Mouse (Mus musculus) layer of hippocampus, adult 18-20 months (tissue): Measurements from ENCODE around the gene Sdccag8. TPM values are rescaled to one million over a fixed set of nuclear protein-coding genes. Genes with fewer than 3 reads are reported as not detected.

Source experiments
- DNase-seq, 2 experiments: peaks; one replicate each; pipeline ENCODE4 v3.0.0; 2022; ENCODE audit warnings: low spot score in 2 of 2
- total RNA-seq, 2 experiments: library from RNA; stranded (reverse); gene quantifications; 2 replicates each; pipeline ENCODE4 v1.2.3; 2021

Sdccag8 gene
- total RNA-seq, 2 experiments from 2014 or later, result 16.3 to 16.9 TPM

- no peak for DNase-seq
Observed at GRCm38 (mm10) chr1:176873463-176873862, 59.0 kb downstream of the Sdccag8 start.

GRCm38 (mm10) chr1:176874155-176874554 lies 59.7 kb downstream of the Sdccag8 start:
- DNase-seq, result no peak

- DNase-seq, result peak in 1 of 2 experiments; percentile 77
Observed at GRCm38 (mm10) chr1:176877756-176878155, 63.3 kb downstream of the Sdccag8 start.

- peak in 1 of 2 experiments; percentile 83 for DNase-seq
Observed at GRCm38 (mm10) chr1:176879005-176879404, 64.5 kb downstream of the Sdccag8 start.

- DNase-seq, result no peak
Observed at GRCm38 (mm10) chr1:176879614-176880013, 65.2 kb downstream of the Sdccag8 start.

- no peak for DNase-seq
Observed at GRCm38 (mm10) chr1:176880101-176880500, 65.6 kb downstream of the Sdccag8 start.

- DNase-seq, result no peak
Observed at GRCm38 (mm10) chr1:176880943-176881342, 66.5 kb downstream of the Sdccag8 start.

GRCm38 (mm10) chr1:176885207-176885933 lies 70.9 kb downstream of the Sdccag8 start:
- DNase-seq, result no peak

GRCm38 (mm10) chr1:176886002-176886401 lies 71.5 kb downstream of the Sdccag8 start:
- DNase-seq, result no peak

GRCm38 (mm10) chr1:176903741-176904140 lies 89.3 kb downstream of the Sdccag8 start:
- DNase-seq, result no peak

GRCm38 (mm10) chr1:176915946-176916345 lies 101.5 kb downstream of the Sdccag8 start:
- DNase-seq, result no peak

GRCm38 (mm10) chr1:176919486-176919885 lies 105.0 kb downstream of the Sdccag8 start:
- peak in 1 of 2 experiments; percentile 25 for DNase-seq

GRCm38 (mm10) chr1:176922842-176923241 lies 108.4 kb downstream of the Sdccag8 start:
- DNase-seq, result no peak

GRCm38 (mm10) chr1:176926009-176926408 lies 111.5 kb downstream of the Sdccag8 start:
- no peak for DNase-seq

GRCm38 (mm10) chr1:176927312-176927711 lies 112.9 kb downstream of the Sdccag8 start:
- peak in 1 of 2 experiments; percentile 50 for DNase-seq

- DNase-seq, result peak in 1 of 2 experiments; percentile 77
Observed at GRCm38 (mm10) chr1:176929710-176930109, 115.2 kb downstream of the Sdccag8 start.

- no peak for DNase-seq
Observed at GRCm38 (mm10) chr1:176930574-176930973, 116.1 kb downstream of the Sdccag8 start.

- no peak for DNase-seq
Observed at GRCm38 (mm10) chr1:176930981-176931500, 116.6 kb downstream of the Sdccag8 start.

GRCm38 (mm10) chr1:176931511-176931910 lies 117.1 kb downstream of the Sdccag8 start:
- DNase-seq, result peak in 1 of 2 experiments; percentile 61

- DNase-seq, result no peak
Observed at GRCm38 (mm10) chr1:176932320-176932950, 118.0 kb downstream of the Sdccag8 start.

- peak; percentile 79 to 90 for DNase-seq
Observed at GRCm38 (mm10) chr1:176933319-176933718, 118.9 kb downstream of the Sdccag8 start.

- DNase-seq, result no peak
Observed at GRCm38 (mm10) chr1:176934043-176934762, 119.7 kb downstream of the Sdccag8 start.
